Mouse (Mus musculus) brain, embryonic 14.5 days (tissue): ENCODE measurements around the gene Sh3pxd2a.

Source experiments
- CTCF ChIP-seq: fragments of 200-500 bp; IDR thresholded peaks from 2 replicates; pipeline ENCODE4 v1.5.1; 2012; ENCODE audit warnings: inconsistent platforms, mild to moderate bottlenecking, moderate library complexity, borderline replicate concordance; ENCODE audit not compliant: insufficient read depth, insufficient read length; ENCODE audit errors: extremely low read depth
- POLR2A ChIP-seq: fragments of 200-500 bp; IDR thresholded peaks from 2 replicates; pipeline ENCODE4 v1.6.1; 2012; ENCODE audit warnings: mild to moderate bottlenecking, inconsistent platforms, borderline replicate concordance; ENCODE audit not compliant: poor library complexity, insufficient read depth, insufficient read length, severe bottlenecking; ENCODE audit errors: extremely low read depth

DNA sequence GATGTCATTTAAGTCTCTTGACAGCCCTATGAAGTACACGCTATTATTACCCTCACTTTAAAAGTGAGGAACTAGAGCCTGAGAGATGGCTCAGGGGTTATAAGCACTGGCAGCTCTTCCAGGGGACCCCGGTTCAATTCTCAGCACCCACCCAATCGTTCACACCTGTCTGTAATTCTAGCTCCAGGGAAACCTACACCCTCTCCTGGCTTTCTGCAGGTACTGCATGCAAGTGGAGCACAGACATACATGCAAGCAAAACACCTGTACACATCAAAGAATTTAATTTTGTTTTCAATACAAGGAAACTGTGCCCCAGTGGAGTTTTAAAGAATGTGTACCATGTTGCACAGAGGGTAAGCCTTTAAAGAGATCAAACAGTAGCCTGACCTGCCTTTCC is 2.4 kb downstream of the Sh3pxd2a start:
- TF ChIP-seq CTCF (peak; percentile 0; the same call in 1 of the 2 replicates), POLR2A (no peak)
